Mouse (Mus musculus) kidney, postnatal 14 days (tissue): Measurements from ENCODE around the gene Ppp1r37.

Experiments used
- DNase-seq: peaks from one replicate; pipeline ENCODE4 v3.0.0; 2022; ENCODE audit warnings: mixed read lengths

The Ppp1r37 gene

DNA sequence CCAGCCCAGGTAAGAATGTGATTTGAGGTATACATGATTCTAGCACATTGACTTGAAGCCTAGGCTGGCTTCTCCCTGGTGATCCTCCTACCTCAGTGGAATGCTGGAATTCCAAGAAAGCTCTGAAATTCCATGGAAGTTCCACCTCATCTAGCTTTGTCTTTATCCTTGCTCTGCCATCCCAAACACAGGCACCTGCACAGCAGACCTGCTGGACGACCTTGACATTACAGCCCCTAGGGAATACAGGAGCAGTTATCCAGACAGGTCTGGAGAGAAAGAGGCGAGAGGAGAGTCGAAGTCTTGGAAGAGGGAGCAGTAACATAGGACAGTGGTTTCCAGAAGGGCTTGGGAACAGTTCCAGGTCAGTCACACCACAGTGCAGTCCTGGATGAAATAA is 6.8 kb upstream of the Ppp1r37 start:
- no peak for DNase-seq

DNA sequence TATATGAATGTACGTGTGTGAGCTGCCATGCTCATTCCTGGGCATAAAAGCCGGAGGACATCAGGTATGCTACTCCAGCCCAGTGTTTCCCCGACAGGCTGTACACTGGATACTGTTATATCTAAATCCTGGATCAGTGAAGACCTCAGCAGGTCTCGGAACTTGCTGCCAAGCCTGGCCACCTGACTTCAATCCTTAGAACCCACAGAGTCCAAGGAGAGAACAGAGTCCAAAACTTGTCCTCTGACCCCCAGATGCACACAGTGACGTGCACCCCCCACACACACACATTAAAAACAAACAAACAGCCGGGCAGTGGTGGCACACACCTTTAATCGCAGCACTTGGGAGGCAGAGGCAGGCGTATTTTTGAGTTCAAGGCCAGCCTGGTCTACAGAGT is 4.5 kb upstream of the Ppp1r37 start:
- peak; percentile 68 for DNase-seq

DNA sequence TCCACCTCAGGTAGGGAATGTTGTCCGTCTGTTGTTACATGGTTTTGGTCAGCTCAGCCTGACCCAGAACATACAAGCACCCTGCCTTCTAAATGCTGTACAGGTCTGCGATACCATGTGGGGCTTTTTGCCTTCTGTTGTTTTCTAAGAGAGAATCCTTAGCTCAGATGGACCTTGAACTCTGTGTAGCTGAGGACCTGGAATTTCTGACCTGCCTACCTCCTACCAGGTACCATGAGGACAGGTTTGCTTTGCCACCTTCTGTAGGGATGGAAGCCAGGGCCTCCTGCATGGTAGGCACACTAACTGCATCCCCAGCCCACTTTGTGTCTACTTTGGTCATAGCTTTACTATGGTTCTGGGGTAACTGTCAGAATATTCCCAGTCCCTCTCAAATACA is 2.9 kb upstream of the Ppp1r37 start:
- no peak for DNase-seq

DNA sequence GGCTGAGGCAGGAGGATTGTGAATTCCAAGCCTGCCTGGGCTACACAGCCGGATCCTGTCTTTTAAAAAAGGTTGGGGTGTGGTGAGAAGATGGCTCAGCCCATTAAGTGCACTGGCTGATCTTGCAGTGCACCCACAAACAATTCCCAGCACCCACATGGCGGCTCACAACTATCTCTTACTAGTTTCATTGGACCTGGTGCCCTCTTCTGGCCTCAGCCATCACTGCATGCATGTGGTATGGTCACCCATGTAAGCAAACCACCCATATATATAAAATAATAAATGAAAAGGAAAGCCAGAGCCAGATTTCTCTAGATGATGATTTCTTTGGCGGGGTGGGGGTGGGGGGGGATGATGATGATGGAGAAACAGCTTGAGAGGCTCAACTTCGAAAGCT is 1.6 kb upstream of the Ppp1r37 start:
- DNase-seq: no peak

DNA sequence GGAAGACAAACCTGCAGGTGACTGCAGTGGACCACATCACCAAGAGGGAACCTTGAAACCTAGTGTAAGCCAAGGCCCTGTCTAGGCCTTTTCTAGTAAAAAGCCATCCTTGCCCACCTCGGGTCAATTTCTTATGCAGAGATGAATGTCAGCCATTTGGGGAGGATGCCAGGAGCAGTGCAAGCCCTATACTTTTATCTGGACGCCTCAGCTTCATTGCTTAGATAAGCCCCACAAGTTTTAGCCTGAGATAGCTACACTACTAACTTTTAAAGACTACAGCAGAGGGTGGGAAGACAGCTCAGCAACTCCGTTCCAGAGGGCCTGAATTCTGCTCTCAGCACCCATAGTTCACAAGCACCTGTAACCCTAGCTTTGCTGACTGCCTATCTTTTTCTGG is 1.0 kb upstream of the Ppp1r37 start:
- no peak for DNase-seq

DNA sequence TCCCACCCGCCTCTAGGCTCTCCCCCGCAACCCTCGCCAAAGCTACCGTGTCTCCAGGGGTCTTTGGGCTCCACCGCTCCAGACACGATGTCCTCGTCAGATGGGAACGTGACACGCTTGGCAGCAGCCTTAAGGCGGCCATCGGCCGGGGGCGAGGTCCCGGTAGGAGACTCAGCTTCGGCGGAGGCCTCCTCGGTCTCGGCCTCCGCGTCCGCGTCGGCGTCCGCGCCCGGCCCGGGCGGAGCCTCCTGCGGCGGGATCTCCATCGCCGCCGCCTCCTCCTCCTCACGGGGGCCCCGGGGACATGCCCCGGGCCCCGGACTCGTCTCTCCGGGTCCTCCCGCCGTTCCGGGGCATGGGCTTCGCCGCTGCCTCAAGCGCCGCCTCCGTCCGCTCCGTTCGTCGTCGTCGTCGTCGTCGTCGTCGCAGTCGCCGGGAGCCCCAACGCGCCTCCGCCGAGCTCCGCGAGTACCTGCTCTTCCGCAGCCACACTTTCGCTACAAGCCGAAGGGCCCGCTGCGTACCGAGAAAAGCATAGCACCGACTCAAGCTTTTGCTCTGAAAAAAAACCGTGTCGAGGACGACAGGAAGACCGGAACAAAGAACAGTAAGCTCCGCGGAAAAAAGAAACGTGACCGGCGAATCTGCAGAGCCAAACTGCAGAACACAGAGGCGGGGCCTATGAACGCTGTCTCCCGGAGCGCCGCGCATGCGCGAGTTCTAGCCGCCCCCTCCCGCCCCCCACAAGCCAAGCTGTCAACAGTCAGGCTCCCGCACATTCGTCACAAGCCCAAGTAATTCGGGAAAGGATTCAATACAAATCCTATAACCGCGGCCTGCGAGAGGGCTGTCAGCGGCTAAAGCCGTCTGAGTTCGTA is 872 bp downstream of the Ppp1r37 start:
- DNase-seq: peak; percentile 95

DNA sequence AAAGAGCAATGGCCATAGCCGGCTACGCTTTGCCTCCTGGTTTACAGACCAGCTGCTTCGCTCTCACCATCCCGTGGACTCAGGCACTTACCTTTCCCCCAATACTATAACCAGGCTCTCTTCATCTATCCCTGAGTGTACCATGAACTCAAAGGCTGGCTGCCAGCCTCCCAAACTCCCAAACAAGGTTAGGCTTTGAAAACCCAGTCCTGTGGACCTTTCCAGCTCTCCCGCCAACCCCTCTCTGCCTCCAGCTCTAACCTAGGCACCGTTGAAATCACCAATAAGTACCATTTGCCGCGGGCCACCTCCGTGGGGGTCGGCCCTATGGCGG is 1.5 kb downstream of the Ppp1r37 start:
- no peak for DNase-seq

DNA sequence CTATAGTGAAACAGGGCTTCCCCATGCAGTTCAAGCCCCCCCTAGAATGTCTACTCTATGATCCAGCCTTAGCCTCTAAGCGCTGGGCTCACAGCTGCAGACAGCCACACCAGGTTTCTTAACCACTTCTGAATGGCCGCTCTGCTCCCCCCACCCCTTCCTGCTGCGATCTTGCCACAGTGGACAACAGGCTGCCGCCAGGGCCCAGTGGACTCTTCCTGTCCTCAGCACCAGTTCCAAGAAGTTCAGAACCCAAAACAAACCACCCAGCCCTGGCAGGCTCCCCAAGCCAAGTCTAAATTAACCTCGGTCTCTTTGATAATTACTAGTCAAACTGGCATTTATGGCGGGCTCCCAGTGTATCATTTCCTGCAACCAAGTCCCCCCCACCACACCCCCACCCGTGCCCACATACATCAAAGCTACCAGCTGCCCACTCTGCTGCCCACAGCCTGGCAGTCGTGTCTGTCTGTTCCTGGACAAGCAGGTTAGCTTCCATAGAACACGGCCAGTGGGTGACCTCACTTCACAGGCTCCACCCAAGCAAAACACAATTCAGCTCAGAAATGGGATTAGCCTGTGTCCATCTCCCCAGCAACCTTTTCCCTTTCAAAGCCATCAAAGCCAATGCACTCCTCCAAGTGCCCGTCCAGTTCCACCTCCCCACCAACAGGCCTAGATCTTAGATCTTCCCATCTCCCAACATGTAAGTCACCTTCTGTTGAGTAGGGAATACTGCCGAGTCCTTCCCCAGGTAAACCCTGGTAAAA is 2.2 kb downstream of the Ppp1r37 start:
- DNase-seq: peak; percentile 35

DNA sequence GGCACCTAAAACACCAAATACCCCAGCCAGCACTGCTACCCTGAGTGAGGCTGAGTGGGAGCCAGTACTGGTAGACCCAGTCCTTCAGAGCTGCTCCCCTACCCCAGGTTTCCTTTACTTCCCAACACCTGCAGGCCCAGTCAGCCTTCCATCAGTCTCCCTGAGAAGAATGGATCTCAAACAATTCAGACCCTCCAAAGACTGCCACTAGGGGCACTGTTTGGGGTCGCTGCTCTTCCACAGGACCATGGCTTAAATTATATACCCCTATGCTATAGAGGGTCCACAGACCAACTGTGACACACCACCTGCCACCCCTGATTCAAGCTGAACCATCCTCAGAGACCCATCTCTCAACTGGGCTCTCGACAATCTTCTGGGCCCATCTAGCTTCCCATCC is 3.9 kb downstream of the Ppp1r37 start:
- DNase-seq: no peak

DNA sequence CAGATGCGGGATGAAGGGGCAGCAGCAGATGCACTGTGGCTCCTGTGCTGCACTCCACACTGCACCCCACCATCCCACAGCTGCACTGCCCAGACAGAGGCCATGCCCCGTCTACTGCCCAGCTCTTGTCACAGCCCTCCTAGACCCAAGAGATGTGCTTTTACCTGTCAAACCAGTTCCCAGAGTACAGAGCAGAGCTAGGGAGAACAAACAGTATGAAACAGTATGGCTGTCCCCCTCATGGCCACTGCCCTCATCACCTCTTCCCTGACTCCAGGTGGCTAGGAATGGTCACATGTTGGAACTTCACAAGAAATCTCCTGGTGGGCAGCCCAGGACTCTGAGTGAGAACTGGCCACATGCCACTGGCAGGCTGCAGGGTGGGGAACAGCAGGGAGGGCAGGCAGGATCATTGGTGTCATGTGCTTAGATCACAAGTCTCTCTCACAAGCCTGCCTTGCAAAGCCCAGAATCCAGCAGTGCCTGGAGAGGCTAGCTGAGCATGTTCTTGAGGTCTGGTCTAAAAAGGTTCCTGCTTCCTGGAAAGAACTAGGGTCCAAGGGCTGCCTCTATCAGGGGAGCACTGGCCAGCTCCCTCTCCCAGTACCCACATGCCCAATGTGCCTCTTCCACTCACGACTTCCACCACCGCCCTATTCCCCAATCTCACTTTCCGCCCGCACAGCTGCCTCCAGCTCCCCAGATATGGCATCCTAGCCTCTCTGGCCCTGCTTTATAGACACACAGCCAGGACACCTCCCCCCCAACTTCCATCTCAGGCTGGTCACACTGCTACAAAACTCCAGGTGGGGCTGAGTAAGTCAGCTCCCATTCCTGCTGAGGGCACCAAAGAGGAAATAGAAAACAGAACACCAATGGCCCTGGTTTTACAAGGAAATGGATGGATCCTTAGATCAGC is 4.6 kb downstream of the Ppp1r37 start:
- peak; percentile 22 for DNase-seq

DNA sequence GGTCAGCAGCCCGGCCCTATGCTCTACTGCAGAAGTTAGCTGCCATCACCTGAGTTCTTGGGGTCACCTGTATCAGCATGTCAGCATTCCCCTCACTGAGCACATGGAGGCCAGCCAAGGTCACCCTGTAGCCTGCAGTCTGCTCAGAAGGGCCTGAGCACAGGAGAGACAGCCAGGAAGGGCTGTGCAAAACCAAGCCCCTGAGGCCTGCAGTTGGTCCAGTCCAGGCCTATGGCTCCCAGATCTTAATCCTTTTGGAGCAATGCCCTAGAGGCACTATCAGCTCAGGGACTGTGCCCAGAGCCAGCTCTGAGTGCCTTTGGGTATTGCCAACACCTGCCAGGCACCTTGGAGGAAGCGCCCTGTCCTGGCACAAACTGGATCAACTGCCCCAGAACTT is 5.8 kb downstream of the Ppp1r37 start:
- peak; percentile 52 for DNase-seq

DNA sequence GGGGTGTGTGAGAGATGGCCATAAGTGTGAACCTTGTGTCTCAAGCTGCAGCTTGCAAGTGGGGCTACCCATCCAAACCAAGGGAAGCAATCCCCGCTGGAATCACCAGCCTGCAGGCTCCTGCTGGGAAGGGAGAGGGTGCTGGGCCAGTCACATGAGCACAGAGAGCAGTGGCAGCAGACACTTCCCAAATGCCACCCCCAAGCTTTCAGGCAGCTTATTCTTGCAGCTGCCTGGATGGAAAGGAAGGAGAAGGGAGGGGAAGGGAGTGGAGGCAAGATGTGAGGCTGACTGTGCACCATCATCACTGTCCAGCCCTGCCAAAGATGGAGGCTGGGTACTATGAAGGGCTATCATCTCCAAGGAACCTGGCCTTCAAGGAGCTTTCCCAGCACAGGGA is 8.7 kb downstream of the Ppp1r37 start:
- DNase-seq: no peak

DNA sequence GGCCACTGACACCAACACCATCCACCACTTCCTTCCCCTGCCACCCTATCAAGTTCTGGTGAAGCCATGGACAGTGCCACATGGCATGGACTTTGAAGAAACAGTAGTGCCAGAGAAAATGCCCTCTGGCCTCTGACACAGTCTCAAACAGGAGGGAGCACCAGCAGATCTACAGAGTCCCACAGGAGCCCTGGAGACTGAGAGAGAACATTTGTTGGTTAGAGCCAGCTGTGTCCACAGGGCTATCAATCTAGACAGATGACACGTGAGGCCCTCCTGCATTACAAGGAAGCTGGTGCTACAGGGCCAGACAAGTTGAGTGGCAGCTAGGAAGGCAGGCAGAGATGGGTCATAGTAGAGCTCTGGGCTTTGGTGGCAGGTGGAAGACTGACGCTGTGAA is 10.4 kb downstream of the Ppp1r37 start:
- no peak for DNase-seq

DNA sequence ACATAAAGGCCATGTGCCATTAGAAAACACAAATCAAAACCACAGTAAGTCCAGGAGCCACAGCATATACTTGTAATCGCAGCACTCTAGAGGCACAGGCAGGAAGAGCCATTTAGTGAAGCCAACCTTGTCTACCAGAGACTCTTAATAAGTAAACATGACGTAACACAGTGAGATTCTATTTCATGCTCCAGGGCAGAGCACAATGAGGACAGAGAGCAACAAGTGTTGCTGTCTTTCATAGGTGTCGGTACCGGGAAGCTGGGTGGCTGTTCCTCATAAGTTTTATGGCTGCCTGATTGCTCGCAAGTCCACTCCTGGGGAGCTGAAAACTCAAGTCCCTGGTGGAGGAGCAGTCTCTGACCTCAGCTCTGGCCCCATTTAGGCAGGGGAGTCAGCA is 11.2 kb downstream of the Ppp1r37 start:
- DNase-seq: no peak

DNA sequence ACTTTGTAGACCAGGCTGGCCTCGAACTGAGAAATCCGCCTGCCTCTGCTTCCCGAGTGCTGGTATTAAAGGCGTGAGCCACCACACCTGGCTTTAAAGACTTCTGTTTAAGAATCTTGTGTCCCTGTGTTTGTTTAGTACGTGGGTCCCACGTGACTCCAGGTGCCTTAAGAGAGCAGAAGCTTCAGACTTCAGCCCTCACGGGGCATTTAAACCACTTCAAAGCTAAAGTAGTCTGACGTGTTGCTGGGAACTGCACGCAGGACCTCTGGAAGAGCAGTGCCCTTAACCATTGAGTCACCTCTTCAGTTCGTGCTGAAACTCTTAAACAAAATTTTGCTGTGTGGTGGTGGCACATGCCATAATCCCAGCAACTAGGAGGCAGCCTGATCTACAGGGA is 13.5 kb downstream of the Ppp1r37 start:
- DNase-seq: no peak

DNA sequence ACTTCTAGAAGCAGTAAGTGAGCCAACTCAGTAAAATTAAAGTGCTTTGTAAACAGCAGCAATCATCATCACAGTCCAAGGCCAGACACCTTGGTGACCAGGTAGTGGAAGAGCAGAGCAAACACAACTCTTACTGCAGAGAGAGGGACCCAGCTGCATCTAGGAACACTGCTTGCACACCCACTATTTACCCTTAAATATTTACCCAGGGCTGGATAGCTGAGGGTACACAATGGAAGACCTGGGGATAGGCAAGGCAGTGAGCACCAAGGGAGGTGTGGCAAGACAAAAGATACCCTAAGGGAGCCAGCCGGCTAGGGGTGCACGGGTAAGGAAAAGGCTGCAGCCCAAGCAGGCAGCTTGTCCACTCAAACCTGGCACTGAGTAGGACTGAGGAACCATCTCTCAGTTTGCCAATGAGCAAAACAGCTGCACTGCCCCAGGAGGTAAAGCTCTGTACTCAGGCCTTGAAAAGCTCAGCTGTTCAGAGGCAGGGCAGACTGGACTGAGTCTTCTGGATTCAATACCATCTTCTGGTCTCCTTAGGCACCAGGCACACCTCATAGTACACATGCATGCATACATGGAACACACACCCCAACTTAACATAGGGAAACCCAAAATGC is 15.4 kb downstream of the Ppp1r37 start:
- no peak for DNase-seq

DNA sequence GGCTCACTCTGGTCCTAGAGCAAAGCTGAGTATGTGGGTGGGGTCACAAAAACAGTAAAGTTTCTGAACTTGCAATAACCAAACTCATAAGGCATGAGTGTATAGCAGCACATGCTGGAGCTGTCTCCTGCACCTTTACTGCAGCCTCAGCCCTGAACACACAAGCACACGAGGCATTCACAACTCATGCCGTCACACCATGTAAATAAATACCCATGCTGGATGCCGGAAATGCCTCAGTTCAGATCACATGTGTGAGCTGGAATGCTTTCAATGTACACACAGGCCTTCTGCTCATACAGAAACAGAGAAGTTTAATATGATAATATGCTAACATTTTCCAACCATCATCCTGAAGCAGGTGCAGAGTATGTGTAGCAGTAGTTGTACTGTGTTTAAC is 16.9 kb downstream of the Ppp1r37 start:
- no peak for DNase-seq

DNA sequence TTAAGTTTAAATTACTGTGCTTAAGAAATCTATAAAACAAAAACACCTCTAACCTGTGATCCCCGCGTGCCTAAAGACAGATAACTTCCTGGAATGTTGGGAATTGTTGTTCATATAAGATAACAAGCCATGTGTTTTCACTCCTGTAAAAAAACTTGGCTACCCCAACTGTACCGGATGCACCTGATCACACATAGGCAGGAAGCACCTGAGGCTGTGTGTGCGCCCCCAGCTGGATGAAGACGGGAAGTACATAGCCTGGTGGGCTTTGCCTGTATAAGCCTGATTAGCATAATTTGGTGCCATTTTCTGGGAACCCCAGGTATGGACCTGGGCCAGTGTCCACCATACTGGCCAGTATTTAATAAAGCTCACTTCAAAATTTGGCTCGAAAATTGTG is 19.3 kb downstream of the Ppp1r37 start:
- peak; percentile 38 for DNase-seq

DNA sequence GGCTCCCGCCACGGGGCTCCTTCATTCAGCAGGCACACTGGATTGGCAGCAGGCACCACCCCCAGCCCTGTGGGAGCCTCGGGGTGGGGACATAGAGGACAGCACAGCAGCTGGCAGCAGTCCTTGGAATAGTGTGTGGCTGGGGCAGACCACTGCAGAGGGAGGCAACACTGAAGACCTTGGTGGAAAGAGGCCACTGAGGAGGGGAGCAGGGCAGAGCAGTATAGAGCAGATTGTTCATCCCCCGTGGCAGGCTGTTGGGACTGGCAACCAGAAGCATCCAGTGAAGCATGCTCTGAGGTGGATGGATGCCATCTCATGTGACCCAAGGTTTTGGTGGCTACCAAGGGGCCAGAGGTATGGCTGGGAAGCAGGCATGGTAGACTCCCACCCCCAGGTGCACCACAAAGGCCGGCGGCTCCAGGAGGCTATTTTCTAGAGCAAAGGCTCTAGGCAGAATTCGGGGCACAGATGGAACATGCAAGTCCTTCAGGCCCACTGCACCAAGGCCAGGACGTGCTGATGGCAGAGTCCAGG is 20.7 kb downstream of the Ppp1r37 start:
- peak; percentile 23 for DNase-seq

DNA sequence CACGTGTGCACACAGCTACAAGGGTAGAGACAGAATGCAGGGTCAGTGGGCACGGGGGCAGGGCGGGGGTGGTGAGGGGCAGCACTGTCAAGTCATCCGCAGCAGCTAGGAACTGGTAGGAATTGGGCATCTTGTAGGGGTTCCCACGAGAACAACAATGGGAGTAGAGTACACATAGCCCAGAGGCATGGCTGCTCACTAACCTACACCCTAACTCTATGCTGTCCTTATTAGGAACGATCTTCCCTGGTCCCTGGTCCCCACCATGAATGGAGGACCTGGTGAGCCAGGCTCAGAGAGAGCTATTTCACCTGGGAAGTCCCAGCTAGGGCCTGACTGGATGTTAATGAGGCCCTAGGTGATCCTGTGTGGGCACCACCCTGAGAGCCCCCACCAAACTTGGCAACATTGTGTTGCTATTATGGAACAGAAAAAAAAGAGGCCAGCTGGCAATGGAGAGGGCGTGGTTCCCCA is 21.2 kb downstream of the Ppp1r37 start:
- no peak for DNase-seq

DNA sequence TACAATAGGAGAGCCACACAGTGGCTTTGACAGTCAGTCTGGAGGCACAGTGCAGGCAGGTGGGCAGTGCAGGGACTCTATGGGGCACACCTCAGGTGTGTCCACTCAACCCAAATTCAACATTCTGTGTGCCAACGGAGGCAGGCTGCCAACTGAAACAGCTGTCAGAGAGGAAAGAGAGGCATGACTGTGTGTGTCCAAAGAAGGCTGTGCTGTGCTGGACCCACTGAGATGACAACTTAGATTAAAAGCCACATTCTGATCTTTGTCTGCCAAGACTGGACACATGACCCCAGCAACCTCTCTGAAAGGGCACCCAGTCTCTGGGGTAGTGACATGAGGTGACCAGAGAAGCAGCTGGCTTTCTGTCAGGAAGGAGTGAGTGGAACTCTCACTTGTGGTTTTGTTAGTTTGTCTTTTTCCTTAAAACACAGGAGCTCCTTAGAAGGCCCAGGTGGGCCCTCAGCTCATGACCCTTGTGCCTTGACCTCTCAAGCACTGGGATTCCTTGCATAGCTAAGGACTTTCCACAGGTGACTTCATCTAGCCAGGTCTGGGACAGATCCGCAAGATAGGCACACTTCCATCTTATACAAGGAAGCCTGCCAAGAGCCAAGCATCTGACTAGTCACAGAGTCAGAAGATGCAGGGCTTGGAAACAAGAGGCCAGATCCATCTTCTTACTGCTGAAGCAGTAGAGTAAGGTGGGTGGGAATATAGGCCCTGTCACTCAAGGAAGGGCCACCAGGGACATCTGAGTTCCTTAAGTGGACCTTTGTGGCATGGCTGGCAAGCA is 21.9 kb downstream of the Ppp1r37 start:
- DNase-seq: no peak

DNA sequence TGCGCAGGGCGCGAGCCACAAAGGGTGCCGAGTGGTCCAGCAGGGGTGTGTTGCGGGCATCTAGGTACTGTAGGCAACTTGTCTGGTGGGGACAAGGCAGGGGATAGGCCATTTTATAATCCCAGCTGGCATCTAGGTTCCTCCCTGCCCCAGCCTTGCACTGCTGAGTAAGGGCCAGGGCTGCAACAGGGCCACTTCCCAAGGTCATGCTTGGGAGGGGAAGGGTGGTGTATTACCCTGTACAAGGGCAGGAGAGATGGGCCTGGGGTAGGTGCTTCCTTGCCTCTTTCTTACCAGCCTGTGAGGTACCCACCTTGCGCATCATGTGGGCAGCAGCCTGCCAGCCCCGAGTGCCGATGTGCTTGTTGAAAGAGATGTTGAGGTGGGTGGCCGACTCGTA is 28.2 kb downstream of the Ppp1r37 start:
- no peak for DNase-seq
